Mouse (Mus musculus) embryonic fibroblast, embryonic 13.5 days (primary cell): ENCODE results near the gene Pik3c2b.

Experiments used
- CTCF ChIP-seq: IDR thresholded peaks from 2 replicates; pipeline ENCODE4 v1.5.1; 2011; ENCODE audit warnings: mild to moderate bottlenecking, control low read depth, low read length, moderate library complexity, borderline replicate concordance; ENCODE audit not compliant: insufficient read depth
- POLR2A ChIP-seq: IDR thresholded peaks from 2 replicates; pipeline ENCODE4 v1.6.1; 2011; ENCODE audit warnings: low read depth, mild to moderate bottlenecking, control low read depth, low read length, moderate library complexity

GRCm38 (mm10) chr1:133020137-133020894 is 25.2 kb upstream of the Pik3c2b start:
- TF ChIP-seq CTCF (no peak), POLR2A (no peak)
